Comparison of ENCODE assay signal across 10 mouse cellular contexts in genomic region chr10:57841638-57842509, GRCm38 (mm10). TPM values are rescaled to one million over a fixed set of nuclear protein-coding genes. Genes with fewer than 3 reads are reported as not detected.
DNase-seq lines count a peak whose midpoint lies in the region; ATAC-seq and TF ChIP-seq lines count a peak whose summit lies in the region.
"Had no signal": no experiment of that assay in that cellular context is flagged by ENCODE, and none has a peak within 500 bp of the region (broad histone marks: within the 10 kb centered on the region; RNA-seq: fewer than 3 reads in every experiment).

No protein-coding gene starts in this region.

- H3K27ac ChIP-seq in kidney, embryonic 15.5 days: no peak overlapping the region
- H3K27ac ChIP-seq in bone marrow macrophage, adult 2 months (ENCODE audit: insufficient read depth, low read depth, low read length): no peak overlapping the region
- no peak overlapping the region for H3K27ac ChIP-seq in hindbrain, embryonic 14.5 days
- H3K27ac ChIP-seq in left cerebral cortex, adult 2 months: no peak overlapping the region
- no peak overlapping the region for H3K27ac ChIP-seq in midbrain, embryonic 15.5 days
- H3K27ac ChIP-seq: embryonic facial prominence, embryonic 12.5 days had no signal

- no peak overlapping the region for H3K4me2 ChIP-seq in kidney, embryonic 15.5 days
- H3K4me2 ChIP-seq in hindbrain, embryonic 14.5 days (replicated peaks): no peak overlapping the region
- no peak overlapping the region for H3K4me2 ChIP-seq in midbrain, embryonic 15.5 days
- H3K4me2 ChIP-seq: embryonic facial prominence, embryonic 12.5 days had no signal

- ATAC-seq in kidney, embryonic 15.5 days (replicated peaks; ENCODE audit: low FRiP score): no peak
- ATAC-seq in erythroblast, adult 5-6 weeks (replicated peaks; ENCODE audit: low FRiP score, poor library complexity, severe bottlenecking): peak; percentile 73; the same call in 1 of the 2 replicates
- peak; percentile 60; the same call in 1 of the 2 replicates for ATAC-seq in hindbrain, embryonic 14.5 days (ENCODE audit: low FRiP score)
- peak; percentile 79 for ATAC-seq in midbrain, embryonic 15.5 days (replicated peaks)

- no peaks in the 10 kb centered on the region for H3K9me3 ChIP-seq in kidney, embryonic 15.5 days (replicated peaks)
- H3K9me3 ChIP-seq in hindbrain, embryonic 14.5 days (ENCODE audit: control insufficient read depth, low read length): no peaks in the 10 kb centered on the region
- H3K9me3 ChIP-seq in midbrain, embryonic 15.5 days: no peaks in the 10 kb centered on the region
- H3K9me3 ChIP-seq: embryonic facial prominence, embryonic 12.5 days had no signal

- 35% methylated on average over 8 of the region's 8 CpGs for WGBS in kidney, embryonic 15.5 days
- 36% methylated on average over 8 of the region's 8 CpGs for WGBS in hindbrain, embryonic 14.5 days
- WGBS in midbrain, embryonic 15.5 days: 41% methylated on average over 8 of the region's 8 CpGs

- peak; percentile 17; the same call in 1 of the 2 replicates for TF ChIP-seq CTCF in bone marrow macrophage, adult 2 months (IDR thresholded peaks at IDR 0.05; ENCODE audit: low read depth, low read length)
- peak; percentile 98 for TF ChIP-seq CTCF in left cerebral cortex, adult 2 months (IDR thresholded peaks at IDR 0.05)

- intact Hi-C loops in left cerebral cortex, adult 2 months (cut with DNase I): loop anchor here (1.0 kb wide), 1 partner anchor 99 kb away; no protein-coding TSS in a partner anchor

- H3K27me3 ChIP-seq in kidney, embryonic 15.5 days: 0 out of 2 replicates have a peak, but pooled peaks cover 3% of the 10 kb centered on the region
- H3K27me3 ChIP-seq in hindbrain, embryonic 14.5 days (ENCODE audit: control insufficient read depth, insufficient read depth, low read length): no peaks in the 10 kb centered on the region
- no peaks in the 10 kb centered on the region for H3K27me3 ChIP-seq in midbrain, embryonic 15.5 days (replicated peaks)
- H3K27me3 ChIP-seq: embryonic facial prominence, embryonic 12.5 days had no signal

- TF ChIP-seq POLR2A in bone marrow macrophage, adult 2 months (IDR thresholded peaks at IDR 0.05; ENCODE audit: borderline replicate concordance, low read depth, low read length): no peak

- DNase-seq in kidney, adult 11 months: peak; percentile 43
- peak; percentile 85 for DNase-seq in hindbrain, embryonic 14.5 days (ENCODE audit: low spot score)
- DNase-seq in left cerebral cortex, adult 2 months (ENCODE audit: extremely low spot score in 1 of 2, low spot score in 2 of 2): peak; percentile 29 to 45
- DNase-seq in spleen, postnatal 36 days (ENCODE audit: low spot score in 2 of 2): peak; percentile 36 to 37

- no peaks in the 10 kb centered on the region for H3K4me1 ChIP-seq in kidney, embryonic 15.5 days
- no peaks in the 10 kb centered on the region for H3K4me1 ChIP-seq in bone marrow macrophage, adult 2 months (ENCODE audit: control insufficient read depth, insufficient read depth, low read length)
- no peaks in the 10 kb centered on the region for H3K4me1 ChIP-seq in hindbrain, embryonic 14.5 days (replicated peaks; ENCODE audit: control insufficient read depth, insufficient read depth, low read length)
- H3K4me1 ChIP-seq in midbrain, embryonic 15.5 days: no peaks in the 10 kb centered on the region
- H3K4me1 ChIP-seq: embryonic facial prominence, embryonic 12.5 days had no signal

- no peaks in the 10 kb centered on the region for H3K36me3 ChIP-seq in kidney, embryonic 15.5 days
- H3K36me3 ChIP-seq in hindbrain, embryonic 14.5 days (replicated peaks; ENCODE audit: control insufficient read depth, insufficient read depth): no peaks in the 10 kb centered on the region
- H3K36me3 ChIP-seq in midbrain, embryonic 15.5 days (replicated peaks): no peaks in the 10 kb centered on the region
- H3K36me3 ChIP-seq: embryonic facial prominence, embryonic 12.5 days had no signal

- H3K4me3 ChIP-seq in kidney, embryonic 15.5 days (replicated peaks): no peak overlapping the region
- H3K4me3 ChIP-seq in bone marrow macrophage, adult 2 months (ENCODE audit: insufficient read depth, low read length): no peak overlapping the region
- no peak overlapping the region for H3K4me3 ChIP-seq in hindbrain, embryonic 14.5 days (replicated peaks; ENCODE audit: low read length)
- H3K4me3 ChIP-seq in left cerebral cortex, adult 2 months: no peak overlapping the region
- H3K4me3 ChIP-seq in midbrain, embryonic 15.5 days: no peak overlapping the region
- H3K4me3 ChIP-seq: embryonic facial prominence, embryonic 12.5 days; myocyte had no signal

- H3K9ac ChIP-seq in kidney, embryonic 15.5 days: no peak overlapping the region
- no peak overlapping the region for H3K9ac ChIP-seq in hindbrain, embryonic 14.5 days
- H3K9ac ChIP-seq in midbrain, embryonic 15.5 days: no peak overlapping the region
- H3K9ac ChIP-seq: embryonic facial prominence, embryonic 12.5 days had no signal

RNA-seq across cellular contexts. Expression of gene Smpdl3a, which starts 47.7 kb away (rescaled TPM):
- polyA plus RNA-seq in kidney, embryonic 15.5 days (2015; fragmentation: Nextera tagmentation; extraction: Ambion mirVana): 24.3 and 25.4 TPM in 2 replicates
- 343 and 368 TPM in 2 replicates for polyA plus RNA-seq in bone marrow macrophage, adult 2 months (2012; ENCODE audit: insufficient read depth, insufficient read length, missing spikeins)
- total RNA-seq in erythroblast, adult 5-6 weeks (2015; ENCODE audit: low replicate concordance): 85.5 and 97.2 TPM in 2 replicates
- total RNA-seq in erythroblast, adult 5-6 weeks (2017; ENCODE audit: low replicate concordance): 38.9 and 45.8 TPM in 2 replicates
- polyA plus RNA-seq in hindbrain, embryonic 14.5 days (2014; fragmentation: Nextera tagmentation; extraction: Ambion mirVana): 35.3 and 35.9 TPM in 2 replicates
- total RNA-seq in left cerebral cortex, adult 2 months (2021): 10 to 100 TPM; 22.0 to 26.4 TPM
- 17.8 and 22.2 TPM in 2 replicates for polyA plus RNA-seq in midbrain, embryonic 15.5 days (2015; fragmentation: Nextera tagmentation; extraction: Ambion mirVana)

RNA-seq across cellular contexts. Expression of gene Fabp7, which starts 57.2 kb away (rescaled TPM):
- 7.8 and 14.3 TPM in 2 replicates for polyA plus RNA-seq in kidney, embryonic 15.5 days (2015; fragmentation: Nextera tagmentation; extraction: Ambion mirVana)
- 1.6 TPM in 1 of 2 replicates, not detected in the other for polyA plus RNA-seq in bone marrow macrophage, adult 2 months (2012; ENCODE audit: insufficient read depth, insufficient read length, missing spikeins)
- total RNA-seq in erythroblast, adult 5-6 weeks (2015; ENCODE audit: low replicate concordance): not detected in 2 replicates
- not detected in 2 replicates for total RNA-seq in erythroblast, adult 5-6 weeks (2017; ENCODE audit: low replicate concordance)
- 2,236 and 2,340 TPM in 2 replicates for polyA plus RNA-seq in hindbrain, embryonic 14.5 days (2014; fragmentation: Nextera tagmentation; extraction: Ambion mirVana)
- total RNA-seq in left cerebral cortex, adult 2 months (2021): 10 to 100 TPM; 48.7 to 65.4 TPM
- polyA plus RNA-seq in midbrain, embryonic 15.5 days (2015; fragmentation: Nextera tagmentation; extraction: Ambion mirVana): 1,183 and 1,204 TPM in 2 replicates

Comparison
In these comparisons a context has a peak if more than half of its experiments do, and no peak if none do; other contexts are left out.
1. RNA of gene Fabp7, which starts 57.2 kb away (polyA plus RNA-seq): 2,236 to 2,340 TPM in hindbrain, embryonic 14.5 days and 1,183 to 1,204 TPM in midbrain, embryonic 15.5 days; 7.8 to 14.3 TPM in kidney, embryonic 15.5 days and 1.6 TPM in bone marrow macrophage, adult 2 months; every median in the first group is over 10 times any median in the second.
2. Peak in every context shown above with its lines, with median percentiles within 50 percentile points of each other: DNase-seq.